8 mouse cellular contexts compared by ENCODE assay signal in the genomic region with DNA sequence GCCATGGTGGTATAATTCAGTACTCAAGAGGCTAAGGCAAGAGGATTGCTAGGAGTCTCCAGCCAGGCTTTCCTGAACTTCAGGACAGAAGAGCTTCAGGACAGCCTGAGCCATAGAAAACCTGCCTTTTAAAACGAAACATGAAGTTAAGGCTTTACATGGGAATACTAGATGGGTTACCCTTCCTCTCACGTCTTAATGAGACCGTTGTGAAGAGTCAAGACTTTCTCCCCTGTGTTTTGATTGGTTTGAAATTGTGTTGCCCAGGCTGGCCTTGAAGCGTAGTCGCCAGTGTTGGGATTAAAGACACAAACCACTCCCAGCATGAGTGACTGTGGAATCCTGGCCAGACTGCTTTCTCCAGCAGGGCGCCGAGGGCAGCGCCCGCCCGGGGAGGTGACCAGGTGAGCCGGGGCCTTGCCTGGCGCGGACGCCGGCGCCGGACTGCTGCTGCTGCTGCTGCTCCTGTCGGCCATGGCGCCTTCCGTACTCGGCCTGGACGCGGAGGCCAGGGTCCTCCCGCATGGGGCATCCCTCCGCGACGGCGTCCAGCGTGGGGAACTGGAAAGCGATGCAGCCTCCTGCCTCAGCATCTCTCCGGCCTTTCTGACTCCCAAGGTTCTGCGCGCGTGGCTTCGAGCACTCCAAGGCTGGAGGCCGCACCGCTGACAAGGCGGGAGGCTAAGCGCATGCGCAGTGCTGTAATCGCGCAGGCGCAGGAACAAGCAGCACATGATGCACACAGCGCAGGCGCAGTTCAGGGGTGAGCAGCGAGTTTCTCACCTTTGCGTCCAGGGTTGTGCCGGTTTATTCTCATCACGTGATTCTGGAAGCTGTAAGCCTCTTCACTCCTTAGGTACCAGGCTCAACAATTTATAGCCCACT. TPM values are rescaled to one million over a fixed set of nuclear protein-coding genes. Genes with fewer than 3 reads are reported as not detected.
A peak's percentile ranks its signal among the peaks of the same experiment; 100 is the strongest.
DNase-seq lines count a peak whose midpoint lies in the region; ATAC-seq and TF ChIP-seq lines count a peak whose summit lies in the region.

No protein-coding gene starts in this region.

- no peak overlapping the region for H3K4me2 ChIP-seq in embryonic facial prominence, embryonic 14.5 days (ENCODE audit: low read depth, low read length)
- no peak overlapping the region for H3K4me2 ChIP-seq in limb, embryonic 12.5 days
- no peak overlapping the region for H3K4me2 ChIP-seq in stomach, embryonic 15.5 days

- peaks cover 12% of the 10 kb centered on the region for H3K4me1 ChIP-seq in kidney, adult 2 months (ENCODE audit: control insufficient read depth, insufficient read depth, low read length)
- peaks cover 5% of the 10 kb centered on the region for H3K4me1 ChIP-seq in embryonic facial prominence, embryonic 14.5 days (ENCODE audit: control insufficient read depth, insufficient read depth, low read length)
- peaks cover 24% of the 10 kb centered on the region for H3K4me1 ChIP-seq in limb, embryonic 12.5 days (replicated peaks)
- H3K4me1 ChIP-seq in stomach, embryonic 15.5 days = peaks cover 22% of the 10 kb centered on the region

- H3K9me3 ChIP-seq in embryonic facial prominence, embryonic 14.5 days (ENCODE audit: control insufficient read depth, low read length) = no peaks in the 10 kb centered on the region
- no peaks in the 10 kb centered on the region for H3K9me3 ChIP-seq in limb, embryonic 12.5 days
- no peaks in the 10 kb centered on the region for H3K9me3 ChIP-seq in stomach, embryonic 15.5 days

- 85% methylated on average over 49 of the region's 49 CpGs for WGBS in kidney, adult 2 months
- WGBS in embryonic facial prominence, embryonic 14.5 days = 86% methylated on average over 49 of the region's 49 CpGs
- WGBS in limb, embryonic 12.5 days = 87% methylated on average over 49 of the region's 49 CpGs
- WGBS in stomach, embryonic 15.5 days = 83% methylated on average over 49 of the region's 49 CpGs

- peak; percentile 23 for DNase-seq in kidney, adult 18-20 months
- no peak for DNase-seq in kidney, adult 2 months
- no peak for DNase-seq in embryonic facial prominence, embryonic 14.5 days (ENCODE audit: low spot score)
- DNase-seq in urinary bladder, postnatal 36 days (ENCODE audit: low spot score in 2 of 2) = no peak
- no peak for DNase-seq in ovary, postnatal 10 days (ENCODE audit: low spot score)

- no peaks in the 10 kb centered on the region for H3K27me3 ChIP-seq in kidney, adult 2 months (replicated peaks; ENCODE audit: control insufficient read depth, insufficient read depth, low read length)
- no peaks in the 10 kb centered on the region for H3K27me3 ChIP-seq in embryonic facial prominence, embryonic 14.5 days (replicated peaks; ENCODE audit: control insufficient read depth, insufficient read depth, low read length)
- H3K27me3 ChIP-seq in limb, embryonic 12.5 days = no peaks in the 10 kb centered on the region
- H3K27me3 ChIP-seq in stomach, embryonic 15.5 days (replicated peaks) = no peaks in the 10 kb centered on the region

- H3K27ac ChIP-seq in kidney, adult 2 months (ENCODE audit: insufficient read depth, low read depth, low read length) = no peak overlapping the region
- H3K27ac ChIP-seq in embryonic facial prominence, embryonic 14.5 days (replicated peaks; ENCODE audit: low read depth, low read length) = no peak overlapping the region
- H3K27ac ChIP-seq in limb, embryonic 12.5 days = no peak overlapping the region
- H3K27ac ChIP-seq in stomach, embryonic 15.5 days = no peak overlapping the region

- no peak for TF ChIP-seq POLR2A in kidney, adult 2 months (IDR thresholded peaks at IDR 0.05; ENCODE audit: low read depth, low read length)

- H3K4me3 ChIP-seq in kidney, adult 2 months (ENCODE audit: insufficient read depth, low read depth, low read length) = no peak overlapping the region
- H3K4me3 ChIP-seq in embryonic facial prominence, embryonic 14.5 days (ENCODE audit: low read depth, low read length) = no peak overlapping the region
- no peak overlapping the region for H3K4me3 ChIP-seq in limb, embryonic 12.5 days (replicated peaks)
- H3K4me3 ChIP-seq in stomach, embryonic 15.5 days (replicated peaks) = no peak overlapping the region

- 0 out of 2 replicates have a peak, but pooled peaks have one; percentile 15 for ATAC-seq in embryonic facial prominence, embryonic 14.5 days (ENCODE audit: low read depth)
- peak; percentile 33; the same call in 1 of the 2 replicates for ATAC-seq in limb, embryonic 12.5 days (ENCODE audit: insufficient number of reproducible peaks, insufficient read depth, low FRiP score, low TSS enrichment, low read depth)
- ATAC-seq in stomach, embryonic 15.5 days (ENCODE audit: insufficient read depth, low FRiP score, low read depth) = peak; percentile 13; the same call in 1 of the 2 replicates
- no peak for ATAC-seq in activated CD4-positive, CD25-positive, alpha-beta regulatory T cell, adult 4 months

- TF ChIP-seq CTCF in kidney, adult 2 months (conservative IDR thresholded peaks at IDR 0.05; ENCODE audit: insufficient read depth, insufficient read length, low read depth, low read length) = no peak

- no peak overlapping the region for H3K9ac ChIP-seq in embryonic facial prominence, embryonic 14.5 days (ENCODE audit: low read depth, low read length)
- no peak overlapping the region for H3K9ac ChIP-seq in limb, embryonic 12.5 days (replicated peaks)
- H3K9ac ChIP-seq in stomach, embryonic 15.5 days = no peak overlapping the region

- peaks cover 21% of the 10 kb centered on the region for H3K36me3 ChIP-seq in kidney, adult 2 months (ENCODE audit: control insufficient read depth, insufficient read depth, low read length)
- peaks cover 71% of the 10 kb centered on the region for H3K36me3 ChIP-seq in embryonic facial prominence, embryonic 14.5 days (ENCODE audit: control insufficient read depth, insufficient read depth, low read length)
- peaks cover 74% of the 10 kb centered on the region for H3K36me3 ChIP-seq in limb, embryonic 12.5 days
- H3K36me3 ChIP-seq in stomach, embryonic 15.5 days = peaks cover 51% of the 10 kb centered on the region

RNA-seq across cellular contexts. Expression of a gene that starts 0.4 kb away (rescaled TPM):
- polyA plus RNA-seq in kidney, adult 2 months (2012; rRNA removed) = 0.04 and 0.06 TPM in 2 replicates
- polyA plus RNA-seq in embryonic facial prominence, embryonic 14.5 days (2014; fragmentation: Nextera tagmentation; extraction: Ambion mirVana) = 0.06 TPM in 1 of 2 replicates, not detected in the other
- 0.06 and 0.15 TPM in 2 replicates for polyA plus RNA-seq in limb, embryonic 12.5 days (2016; fragmentation: Nextera tagmentation; extraction: Ambion mirVana)
- polyA plus RNA-seq in stomach, embryonic 15.5 days (2015; fragmentation: Nextera tagmentation; extraction: Ambion mirVana) = 0.08 and 0.09 TPM in 2 replicates
- polyA plus RNA-seq in activated CD4-positive, CD25-positive, alpha-beta regulatory T cell, adult 4 months (2017; shearing (Covaris generic)) = under 1 TPM in 1 of 2 experiments, not detected in 1; 0.16 TPM

RNA-seq across cellular contexts. Expression of a gene that starts 7.3 kb away (rescaled TPM):
- polyA plus RNA-seq in kidney, adult 2 months (2012; rRNA removed) = 45.7 and 50.9 TPM in 2 replicates
- 54.0 and 56.2 TPM in 2 replicates for polyA plus RNA-seq in embryonic facial prominence, embryonic 14.5 days (2014; fragmentation: Nextera tagmentation; extraction: Ambion mirVana)
- polyA plus RNA-seq in limb, embryonic 12.5 days (2016; fragmentation: Nextera tagmentation; extraction: Ambion mirVana) = 39.6 and 46.3 TPM in 2 replicates
- polyA plus RNA-seq in stomach, embryonic 15.5 days (2015; fragmentation: Nextera tagmentation; extraction: Ambion mirVana) = 52.5 and 56.2 TPM in 2 replicates
- polyA plus RNA-seq in activated CD4-positive, CD25-positive, alpha-beta regulatory T cell, adult 4 months (2017; shearing (Covaris generic)) = 10 to 100 TPM; 37.5 to 45.8 TPM

RNA-seq across cellular contexts. Expression of a gene that starts 38.9 kb away (rescaled TPM):
- polyA plus RNA-seq in kidney, adult 2 months (2012; rRNA removed) = 383 and 404 TPM in 2 replicates
- polyA plus RNA-seq in embryonic facial prominence, embryonic 14.5 days (2014; fragmentation: Nextera tagmentation; extraction: Ambion mirVana) = 79.4 and 81.1 TPM in 2 replicates
- polyA plus RNA-seq in limb, embryonic 12.5 days (2016; fragmentation: Nextera tagmentation; extraction: Ambion mirVana) = 53.2 and 54.4 TPM in 2 replicates
- polyA plus RNA-seq in stomach, embryonic 15.5 days (2015; fragmentation: Nextera tagmentation; extraction: Ambion mirVana) = 87.9 and 103 TPM in 2 replicates
- 10 to 100 TPM; 32.9 to 36.5 TPM for polyA plus RNA-seq in activated CD4-positive, CD25-positive, alpha-beta regulatory T cell, adult 4 months (2017; shearing (Covaris generic))
